Mouse (Mus musculus) forebrain, postnatal 0 days (tissue): ENCODE data around the gene Crx. TPM values are rescaled to one million over a fixed set of nuclear protein-coding genes. Genes with fewer than 3 reads are reported as not detected.

Experiments used
- ATAC-seq: fragments of 200-750 bp; cut with Nextera tagmentation; 2 replicates; pipeline ENCODE4 v1.8.0; 2017; ENCODE audit warnings: mild to moderate bottlenecking, moderate library complexity
- DNase-seq: peaks from one replicate; pipeline ENCODE4 v3.0.0-alpha.2; 2015
- H3K27ac ChIP-seq: fragments of 300-500 bp; sonication (generic); 2 replicates; pipeline ENCODE4 v1.5.1; 2014; ENCODE audit warnings: low read depth, mild to moderate bottlenecking, antibody characterized with exemption, low read length, moderate library complexity, mixed read lengths
- H3K27me3 ChIP-seq: fragments of 300-500 bp; sonication (generic); 2 replicates; pipeline ENCODE4 v1.6.1; 2014; ENCODE audit warnings: mild to moderate bottlenecking, low read length, mixed read lengths; ENCODE audit not compliant: insufficient read depth
- H3K36me3 ChIP-seq: fragments of 300-500 bp; sonication (generic); 2 replicates; pipeline ENCODE4 v1.6.1; 2014; ENCODE audit warnings: mild to moderate bottlenecking, moderate library complexity; ENCODE audit not compliant: insufficient read depth
- H3K4me1 ChIP-seq: fragments of 300-500 bp; sonication (generic); 2 replicates; pipeline ENCODE4 v1.6.1; 2014; ENCODE audit warnings: antibody characterized with exemption; ENCODE audit not compliant: insufficient read depth
- H3K4me2 ChIP-seq: fragments of 300-500 bp; sonication (generic); 2 replicates; pipeline ENCODE4 v1.6.1; 2014; ENCODE audit warnings: low read depth, mild to moderate bottlenecking, moderate library complexity
- H3K4me3 ChIP-seq: fragments of 300-500 bp; sonication (generic); 2 replicates; pipeline ENCODE4 v1.5.1; 2014; ENCODE audit warnings: low read depth, low read length, mixed read lengths
- H3K9ac ChIP-seq: fragments of 300-500 bp; sonication (generic); 2 replicates; pipeline ENCODE4 v1.6.1; 2014; ENCODE audit warnings: mild to moderate bottlenecking
- H3K9me3 ChIP-seq: fragments of 300-500 bp; sonication (generic); 2 replicates; pipeline ENCODE4 v1.6.1; 2016; ENCODE audit warnings: low read length
- CTCF ChIP-seq: sonication (generic); IDR thresholded peaks from 2 replicates; pipeline ENCODE4 v1.5.1; 2016; ENCODE audit warnings: antibody characterized with exemption, control low read depth, low read depth
- WGBS: fragments of 180-500 bp; shearing (Covaris S2); extraction: QIAGEN DNeasy Blood & Tissue Kit; methylation state at CpG from one replicate; pipeline ENCODE4 v1.1.7; 2014; 5-methylcytosine and 5-hydroxymethylcytosine counted together
- polyA plus RNA-seq: library from polyadenylated mRNA; unstranded; fragments of >200 nt; fragmentation: Nextera tagmentation; extraction: Ambion mirVana; gene quantifications from 2 replicates; pipeline ENCODE4 v1.2.1, GENCODE M21; 2015
- total RNA-seq: library from RNA; depleted of rRNA; stranded (reverse); fragments of >200 nt; gene quantifications from 2 replicates; pipeline ENCODE4 v1.2.3, GENCODE M21; 2014; rRNA removed

Crx gene
- total RNA-seq (1.2 and 1.9 TPM in 2 replicates), polyA plus RNA-seq (0.05 and 0.25 TPM in 2 replicates)

DNA sequence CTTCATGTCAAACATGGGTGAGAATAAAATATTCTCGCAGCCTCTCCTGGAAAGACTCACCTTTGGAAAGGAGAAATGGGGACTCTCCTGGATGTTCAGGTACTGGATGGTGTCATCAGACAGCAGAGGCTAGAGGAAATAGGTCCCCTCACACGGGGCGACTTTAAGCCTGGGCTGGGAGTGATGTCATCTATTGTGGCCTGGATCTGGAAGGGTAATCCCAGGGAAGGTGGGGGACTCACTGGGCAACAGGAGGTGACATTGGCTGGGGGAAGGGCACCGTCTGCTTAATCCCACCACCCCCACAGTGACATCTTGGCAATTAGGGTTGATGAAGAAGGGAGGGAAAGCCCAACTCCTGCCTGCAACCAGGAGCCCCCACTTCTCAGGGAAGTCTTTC, at the start of gene Crx:
Gene Crx (minus strand): TSS at position 213 of the 400 bp plus-strand sequence.
- no peak within 1 kb of the TSS for H3K4me3 ChIP-seq
- H3K4me1 ChIP-seq = no peaks in the 10 kb centered on the region
- no peaks in the 10 kb centered on the region for H3K27me3 ChIP-seq
- no peaks in the 10 kb centered on the region for H3K9me3 ChIP-seq
- DNase-seq (no peak), ATAC-seq (no peak)
- H3K36me3 ChIP-seq = no peaks in the 10 kb centered on the region
- no peak within 1 kb of the TSS for H3K9ac ChIP-seq
- WGBS = 30% methylated on average over 4 of the region's 4 CpGs
- no peak for TF ChIP-seq CTCF
- H3K4me2 ChIP-seq = no peak within 1 kb of the TSS
- H3K27ac ChIP-seq = no peak within 1 kb of the TSS

DNA sequence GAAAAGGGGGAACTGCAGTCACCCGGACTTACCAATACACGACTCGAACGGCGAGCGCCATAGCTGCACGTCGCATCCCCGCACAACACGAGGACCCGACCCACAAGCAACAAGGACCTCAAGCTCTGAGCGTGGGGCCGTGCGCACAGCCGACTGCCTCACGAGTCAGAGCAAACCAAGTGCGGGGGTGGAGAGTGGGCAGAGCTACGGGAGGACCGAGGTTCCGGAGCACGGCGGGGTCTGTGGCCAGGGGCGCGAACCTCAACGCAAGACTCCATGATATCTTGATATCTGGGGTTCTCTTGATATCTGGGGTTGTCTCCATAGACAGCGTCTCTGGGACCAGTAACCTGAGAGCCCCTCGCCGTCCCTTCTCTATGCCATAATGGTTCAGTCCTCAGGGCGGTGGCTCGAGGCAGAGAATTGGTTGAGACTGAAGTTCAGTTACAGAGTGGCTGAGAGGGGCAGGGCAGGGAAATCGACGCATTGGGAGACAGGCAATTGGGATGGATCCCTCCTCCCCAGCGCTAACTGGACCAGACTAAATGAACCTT, 42.5 kb upstream of the Crx start, which contains the start of gene Selenow:
Gene Selenow (minus strand): TSS at position 183 of the 554 bp plus-strand sequence.
- Histone ChIP-seq H3K4me2 (peak within 1 kb of the TSS; percentile 67), H3K9ac (peak within 1 kb of the TSS; percentile 92), H3K4me1 (peaks cover 17% of the 10 kb centered on the region), H3K27me3 (no peaks in the 10 kb centered on the region), H3K4me3 (peak within 1 kb of the TSS; percentile 79), H3K9me3 (no peaks in the 10 kb centered on the region), H3K36me3 (peaks cover 24% of the 10 kb centered on the region), H3K27ac (peak within 1 kb of the TSS; percentile 93)
- WGBS = under 1% methylated on average over 33 of the region's 33 CpGs
- ATAC-seq = peak; percentile 97
- 0 out of 2 replicates have a peak, but pooled peaks have one; percentile 1 for TF ChIP-seq CTCF
- peak; percentile 97 for DNase-seq

DNA sequence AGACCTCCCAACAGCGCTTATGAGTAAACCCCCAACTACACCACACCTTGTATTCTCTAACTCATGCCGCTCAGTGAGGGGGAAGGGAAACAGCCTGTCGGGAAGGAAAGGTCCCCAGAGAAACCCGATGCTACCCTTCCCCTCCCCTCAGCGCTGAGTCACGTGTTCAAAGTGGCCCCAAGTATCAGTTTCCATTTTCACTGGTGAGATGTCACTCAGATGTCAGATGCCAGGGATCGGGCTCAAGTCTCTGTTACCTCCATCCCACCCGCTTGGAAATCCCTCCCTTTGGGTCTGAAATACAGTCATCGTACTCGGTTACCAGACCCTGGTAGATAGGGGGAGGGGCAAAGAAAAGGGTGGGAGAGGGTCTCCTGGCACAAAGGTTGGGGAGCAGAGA, 42.0 kb upstream of the Crx start:
- peaks cover 17% of the 10 kb centered on the region for H3K4me1 ChIP-seq
- WGBS = 0% methylated on average over 10 of the region's 10 CpGs
- peak overlapping the region; percentile 93 for H3K27ac ChIP-seq
- peak; percentile 44 for ATAC-seq
- H3K27me3 ChIP-seq = no peaks in the 10 kb centered on the region
- H3K9ac ChIP-seq = peak overlapping the region; percentile 92
- peak overlapping the region; percentile 67 for H3K4me2 ChIP-seq
- TF ChIP-seq CTCF = 0 out of 2 replicates have a peak, but pooled peaks have one; percentile 6
- peaks cover 29% of the 10 kb centered on the region for H3K36me3 ChIP-seq
- DNase-seq = no peak
- H3K4me3 ChIP-seq = peak overlapping the region; percentile 79
- H3K9me3 ChIP-seq = no peaks in the 10 kb centered on the region

DNA sequence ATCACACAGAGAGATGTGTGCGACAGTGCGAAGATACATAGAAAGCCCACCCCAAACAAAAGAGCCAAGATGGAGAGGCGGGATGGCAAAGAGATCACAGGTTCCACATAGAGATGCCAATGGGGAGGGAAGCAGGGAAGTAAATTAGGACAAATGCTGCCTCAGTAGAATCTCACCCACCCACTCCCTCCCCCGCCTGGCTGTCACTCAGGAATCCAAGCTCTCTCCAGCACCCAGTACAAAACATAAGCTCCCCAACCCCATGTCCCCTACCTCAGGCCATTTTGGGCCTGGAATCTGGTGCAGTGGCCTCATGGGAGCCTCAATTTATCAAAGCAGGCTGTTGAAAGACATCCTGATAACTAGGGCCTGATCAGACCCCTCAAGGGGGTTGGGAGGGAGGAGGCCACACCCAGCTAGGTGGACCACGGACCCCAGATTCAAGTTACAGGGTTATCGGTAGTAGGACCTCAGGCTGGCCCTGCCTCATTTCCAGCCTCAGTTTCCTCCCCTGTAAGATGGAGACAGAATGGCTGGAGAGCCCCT, 41.0 kb upstream of the Crx start:
- WGBS = 81% methylated on average over 6 of the region's 6 CpGs
- Histone ChIP-seq H3K9ac (peak overlapping the region; percentile 92), H3K4me3 (peak overlapping the region; percentile 79), H3K27me3 (no peaks in the 10 kb centered on the region), H3K27ac (no peak overlapping the region), H3K9me3 (no peaks in the 10 kb centered on the region), H3K36me3 (peaks cover 30% of the 10 kb centered on the region), H3K4me2 (peak overlapping the region; percentile 67), H3K4me1 (peaks cover 17% of the 10 kb centered on the region)
- no peak for TF ChIP-seq CTCF
- ATAC-seq (no peak), DNase-seq (no peak)

DNA sequence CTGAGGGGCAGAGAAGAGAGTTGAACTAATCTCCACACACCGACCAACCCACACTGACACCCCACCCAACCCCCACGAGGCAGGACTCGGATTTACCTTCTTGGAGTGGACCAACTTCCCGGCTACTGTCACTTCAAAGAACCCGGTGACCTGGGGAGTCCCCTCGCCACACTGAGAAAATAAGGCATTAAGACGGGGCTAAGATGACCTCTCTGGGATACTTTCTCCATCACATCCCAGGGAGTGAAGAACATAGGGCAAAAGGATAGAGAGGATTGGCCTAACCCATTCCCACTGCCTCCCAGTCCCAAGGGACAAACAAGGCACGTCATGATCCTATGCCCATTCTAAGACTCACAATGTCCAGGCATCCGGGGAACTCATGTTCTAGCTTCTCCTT, 40.2 kb upstream of the Crx start:
- peak overlapping the region; percentile 79; the same call in 1 of the 2 replicates for H3K4me3 ChIP-seq

DNA sequence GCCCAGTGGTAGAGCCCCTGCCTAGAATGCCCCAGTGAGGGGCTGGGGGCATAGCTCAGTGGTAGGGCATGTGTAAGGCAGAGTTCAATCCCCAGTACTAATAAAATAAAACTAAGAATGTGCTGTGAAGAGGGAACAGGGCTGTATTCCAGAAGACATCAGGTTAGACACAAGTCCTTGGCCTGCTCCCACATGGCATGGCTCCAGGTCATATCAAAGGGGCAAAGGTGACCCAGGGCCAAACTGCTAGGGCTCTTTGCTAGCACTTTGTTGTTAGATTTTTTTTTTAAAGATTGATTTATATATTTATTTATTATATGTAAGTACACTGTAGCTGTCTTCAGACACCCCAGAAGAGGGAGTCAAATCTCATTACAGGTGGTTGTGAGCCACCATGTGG, 38.6 kb upstream of the Crx start:
- DNase-seq = no peak
- Histone ChIP-seq H3K9me3 (no peaks in the 10 kb centered on the region), H3K27me3 (no peaks in the 10 kb centered on the region), H3K27ac (no peak overlapping the region), H3K4me1 (peaks cover 17% of the 10 kb centered on the region), H3K36me3 (peaks cover 30% of the 10 kb centered on the region), H3K4me2 (no peak overlapping the region), H3K4me3 (no peak overlapping the region), H3K9ac (no peak overlapping the region)
- TF ChIP-seq CTCF = no peak
- no peak for ATAC-seq

More for the DNA sequence above, 40.2 kb upstream of the Crx start:
- DNase-seq = no peak
- no peak overlapping the region for H3K27ac ChIP-seq
- 96% methylated on average over 9 of the region's 9 CpGs for WGBS
- peaks cover 30% of the 10 kb centered on the region for H3K36me3 ChIP-seq
- TF ChIP-seq CTCF = no peak
- H3K9ac ChIP-seq = no peak overlapping the region
- no peaks in the 10 kb centered on the region for H3K27me3 ChIP-seq
- H3K4me2 ChIP-seq = peak overlapping the region; percentile 67
- no peaks in the 10 kb centered on the region for H3K9me3 ChIP-seq
- ATAC-seq = no peak
- H3K4me1 ChIP-seq = peaks cover 17% of the 10 kb centered on the region

DNA sequence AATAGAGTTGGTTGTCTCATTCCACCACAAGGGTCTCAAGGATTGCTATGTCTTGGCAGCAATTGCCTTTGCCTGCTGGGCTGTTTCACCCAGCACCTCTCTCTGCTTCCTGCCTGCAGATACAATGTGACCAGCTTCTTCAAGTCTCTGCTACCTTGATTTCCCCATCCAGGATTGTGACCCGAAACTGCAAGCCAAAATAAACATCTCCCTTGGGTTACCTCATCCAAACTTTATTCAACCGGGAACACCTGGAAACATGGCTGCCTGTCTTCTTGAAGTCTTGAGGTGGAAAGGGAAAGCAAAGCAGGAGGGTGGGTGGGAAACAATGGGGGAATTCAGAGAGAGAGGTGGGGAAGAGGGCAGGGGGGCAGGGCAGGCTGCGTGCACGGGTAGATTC, 37.2 kb upstream of the Crx start:
- H3K27ac ChIP-seq = no peak overlapping the region
- DNase-seq = no peak

More for the DNA sequence above, 37.2 kb upstream of the Crx start:
- no peak for TF ChIP-seq CTCF
- H3K4me2 ChIP-seq = no peak overlapping the region
- no peaks in the 10 kb centered on the region for H3K9me3 ChIP-seq
- no peak overlapping the region for H3K4me3 ChIP-seq
- no peaks in the 10 kb centered on the region for H3K27me3 ChIP-seq
- H3K9ac ChIP-seq = no peak overlapping the region
- H3K4me1 ChIP-seq = peaks cover 13% of the 10 kb centered on the region
- peaks cover 30% of the 10 kb centered on the region for H3K36me3 ChIP-seq
- no peak for ATAC-seq
- 85% methylated on average over 4 of the region's 4 CpGs for WGBS
